Mouse (Mus musculus) v-Abl transformed pro-B cells (cell line): ENCODE measurements around the gene Ifnab.

Experiments used
- in situ Hi-C, 2 experiments: fragments of 400-800 bp; cut with MboI; formaldehyde crosslinking; loops; one replicate each; pipeline ENCODE4 v1.15.1; 2025; ENCODE audit not compliant: unreplicated experiment in 2 of 2

Ifnab gene

GRCm38 (mm10) chr4:88691259-88691658 is at the start of gene Ifnab:
Gene Ifnab (minus strand): TSS chr4:88691359.
- in situ Hi-C loops, result loop anchor here (5.0 to 25.0 kb wide), 2 partner anchors 36 to 121 kb away; partner anchors contain the start of genes Gm13287 (in 2 of the 2), Gm13288 (in 2 of the 2), Ifna11 (in 2 of the 2) and Ifna7 (in 2 of the 2)

- in situ Hi-C loops, result no loop called here
Measured at GRCm38 (mm10) chr4:88739036-88739435, 47.9 kb upstream of the Ifnab start.

- in situ Hi-C loops, result no loop called here
Measured at GRCm38 (mm10) chr4:88738480-88738879, 47.3 kb upstream of the Ifnab start.

GRCm38 (mm10) chr4:88727324-88727723 is 36.2 kb upstream of the Ifnab start:
- in situ Hi-C loops, result loop anchor here (5.0 kb wide), 2 partner anchors 35 to 40 kb away; partner anchors contain the start of gene Ifnab (in 1 of the 2)

- in situ Hi-C loops, result loop anchor here (5.0 kb wide), 2 partner anchors 34 to 39 kb away; partner anchors contain the start of gene Ifnab (in 1 of the 2)
Measured at GRCm38 (mm10) chr4:88726727-88727126, 35.6 kb upstream of the Ifnab start.

- in situ Hi-C loops, result loop anchor here in 1 of 2 experiments (25.0 kb wide), 3 partner anchors 414 to 789 kb away; partner anchors contain the start of genes Cdkn2a and Mtap
Measured at GRCm38 (mm10) chr4:88723497-88724090, 32.4 kb upstream of the Ifnab start.

GRCm38 (mm10) chr4:88721791-88722721 is 30.9 kb upstream of the Ifnab start, which contains the start of the genes Gm26566 and Klhl9:
Gene Gm26566 (plus strand): TSS chr4:88721805.
Gene Klhl9 (minus strand): TSS chr4:88722465.
- in situ Hi-C loops, result loop anchor here in 1 of 2 experiments (25.0 kb wide), 3 partner anchors 415 to 790 kb away; partner anchors contain the start of genes Cdkn2a and Mtap

- in situ Hi-C loops, result loop anchor here in 1 of 2 experiments (25.0 kb wide), 3 partner anchors 419 to 794 kb away; partner anchors contain the start of genes Cdkn2a and Mtap
Measured at GRCm38 (mm10) chr4:88718715-88719114, 27.6 kb upstream of the Ifnab start.

- in situ Hi-C loops, result loop anchor here in 1 of 2 experiments (25.0 kb wide), 3 partner anchors 422 to 797 kb away; partner anchors contain the start of genes Cdkn2a and Mtap
Measured at GRCm38 (mm10) chr4:88715059-88715458, 23.9 kb upstream of the Ifnab start.

GRCm38 (mm10) chr4:88714281-88714680 is 23.1 kb upstream of the Ifnab start:
- in situ Hi-C loops, result loop anchor here in 1 of 2 experiments (25.0 kb wide), 3 partner anchors 423 to 798 kb away; partner anchors contain the start of genes Cdkn2a and Mtap

GRCm38 (mm10) chr4:88707128-88707826 is 16.1 kb upstream of the Ifnab start:
- in situ Hi-C loops, result loop anchor here (10.0 to 25.0 kb wide), 4 partner anchors 158 to 805 kb away; partner anchors contain the start of genes Cdkn2a (in 1 of the 2) and Mtap (in 1 of the 2)

GRCm38 (mm10) chr4:88705924-88706323 is 14.8 kb upstream of the Ifnab start:
- in situ Hi-C loops, result loop anchor here (10.0 to 25.0 kb wide), 4 partner anchors 159 to 806 kb away; partner anchors contain the start of genes Cdkn2a (in 1 of the 2) and Mtap (in 1 of the 2)

GRCm38 (mm10) chr4:88699301-88699700 is 8.1 kb upstream of the Ifnab start:
- in situ Hi-C loops, result loop anchor here (25.0 kb wide), 1 partner anchor 113 kb away; the partner anchor contains the start of genes Gm13287 (in 2 of the 2), Gm13288 (in 2 of the 2), Ifna11 (in 2 of the 2) and Ifna7 (in 2 of the 2)

GRCm38 (mm10) chr4:88698781-88699180 is 7.6 kb upstream of the Ifnab start:
- in situ Hi-C loops, result loop anchor here (25.0 kb wide), 1 partner anchor 114 kb away; the partner anchor contains the start of genes Gm13287 (in 2 of the 2), Gm13288 (in 2 of the 2), Ifna11 (in 2 of the 2) and Ifna7 (in 2 of the 2)

GRCm38 (mm10) chr4:88697753-88698152 is 6.6 kb upstream of the Ifnab start:
- in situ Hi-C loops, result loop anchor here (25.0 kb wide), 1 partner anchor 115 kb away; the partner anchor contains the start of genes Gm13287 (in 2 of the 2), Gm13288 (in 2 of the 2), Ifna11 (in 2 of the 2) and Ifna7 (in 2 of the 2)

GRCm38 (mm10) chr4:88697108-88697507 is 5.9 kb upstream of the Ifnab start:
- in situ Hi-C loops, result loop anchor here (25.0 kb wide), 1 partner anchor 115 kb away; the partner anchor contains the start of genes Gm13287 (in 2 of the 2), Gm13288 (in 2 of the 2), Ifna11 (in 2 of the 2) and Ifna7 (in 2 of the 2)

GRCm38 (mm10) chr4:88696237-88696884 is 5.2 kb upstream of the Ifnab start:
- in situ Hi-C loops, result loop anchor here (25.0 kb wide), 1 partner anchor 116 kb away; the partner anchor contains the start of genes Gm13287 (in 2 of the 2), Gm13288 (in 2 of the 2), Ifna11 (in 2 of the 2) and Ifna7 (in 2 of the 2)

GRCm38 (mm10) chr4:88693392-88693791 is 2.2 kb upstream of the Ifnab start:
- in situ Hi-C loops, result loop anchor here (5.0 to 25.0 kb wide), 2 partner anchors 34 to 119 kb away; partner anchors contain the start of genes Gm13287 (in 2 of the 2), Gm13288 (in 2 of the 2), Ifna11 (in 2 of the 2) and Ifna7 (in 2 of the 2)
